Mouse (Mus musculus) myocyte (in vitro differentiated cells): Measurements from ENCODE around the gene Gpr34.

Source experiments
- CEBPB ChIP-seq: IDR thresholded peaks from 2 replicates; pipeline ENCODE4 v1.6.1; 2011; ENCODE audit warnings: mild to moderate bottlenecking, moderate library complexity; ENCODE audit not compliant: poor library complexity, insufficient read depth, severe bottlenecking
- E2F4 ChIP-seq: IDR thresholded peaks from one replicate; pipeline ENCODE4 v1.6.1; 2011; ENCODE audit warnings: mild to moderate bottlenecking, control low read depth, moderate library complexity; ENCODE audit not compliant: insufficient read depth
- MAX ChIP-seq: IDR thresholded peaks from one replicate; pipeline ENCODE4 v1.6.1; 2011; ENCODE audit warnings: low read depth, mild to moderate bottlenecking, control low read depth
- MYOG ChIP-seq, 3 experiments: IDR thresholded peaks; one replicate each; pipeline ENCODE4 v1.6.1; 2011; ENCODE audit warnings: control low read depth in 2 of 3, low read depth in 2 of 3, mild to moderate bottlenecking in 2 of 3; ENCODE audit not compliant: insufficient read length in 2 of 3, control insufficient read depth in 1 of 3, insufficient read depth in 1 of 3
- POLR2A ChIP-seq: IDR thresholded peaks from one replicate; pipeline ENCODE4 v1.6.1; 2011; ENCODE audit warnings: low read depth, mild to moderate bottlenecking, control low read depth, moderate library complexity; ENCODE audit not compliant: insufficient read length
- POLR2AphosphoS2 ChIP-seq: IDR thresholded peaks from one replicate; pipeline ENCODE4 v1.6.1; 2011; ENCODE audit warnings: low read depth, control low read depth; ENCODE audit not compliant: insufficient read length
- REST ChIP-seq: IDR thresholded peaks from one replicate; pipeline ENCODE4 v1.6.1; 2011; ENCODE audit warnings: mild to moderate bottlenecking, control low read depth, moderate library complexity; ENCODE audit not compliant: insufficient read depth, insufficient read length
- SRF ChIP-seq: IDR thresholded peaks from one replicate; pipeline ENCODE4 v1.6.1; 2011; ENCODE audit warnings: low read depth; ENCODE audit not compliant: control insufficient read depth, insufficient read length
- TCF12 ChIP-seq: IDR thresholded peaks from one replicate; pipeline ENCODE4 v1.6.1; 2011; ENCODE audit warnings: mild to moderate bottlenecking, control low read depth; ENCODE audit not compliant: poor library complexity, insufficient read depth, severe bottlenecking
- USF1 ChIP-seq: IDR thresholded peaks from one replicate; pipeline ENCODE4 v1.6.1; 2011; ENCODE audit warnings: low read depth, mild to moderate bottlenecking, control low read depth, moderate library complexity

- TF ChIP-seq POLR2A = no peak
- no peak for TF ChIP-seq REST
- TF ChIP-seq E2F4 = no peak
- TF ChIP-seq SRF = no peak
- no peak for TF ChIP-seq POLR2AphosphoS2
- TF ChIP-seq MYOG (IDR thresholded peaks at IDR 0.05; ENCODE audit: control insufficient read depth in 1 of 3, insufficient read depth in 1 of 3, insufficient read length in 2 of 3, low read depth in 2 of 3) = no peak
- no peak for TF ChIP-seq USF1
- TF ChIP-seq MAX = no peak
- TF ChIP-seq TCF12 = no peak
- TF ChIP-seq CEBPB = no peak
Observed at GRCm38 (mm10) chrX:13688356-13688755, 56.5 kb downstream of the Gpr34 start.
